Mouse (Mus musculus) ovary, postnatal 14 days (tissue): ENCODE measurements around the gene Echdc2.

ENCODE experiments used
- DNase-seq: peaks from one replicate; pipeline ENCODE4 v3.0.0; 2022; ENCODE audit warnings: low spot score

Gene Echdc2

GRCm38 (mm10) chr4:108199236-108199635 lies 34.0 kb downstream of the Echdc2 start:
- no peak for DNase-seq

DNA sequence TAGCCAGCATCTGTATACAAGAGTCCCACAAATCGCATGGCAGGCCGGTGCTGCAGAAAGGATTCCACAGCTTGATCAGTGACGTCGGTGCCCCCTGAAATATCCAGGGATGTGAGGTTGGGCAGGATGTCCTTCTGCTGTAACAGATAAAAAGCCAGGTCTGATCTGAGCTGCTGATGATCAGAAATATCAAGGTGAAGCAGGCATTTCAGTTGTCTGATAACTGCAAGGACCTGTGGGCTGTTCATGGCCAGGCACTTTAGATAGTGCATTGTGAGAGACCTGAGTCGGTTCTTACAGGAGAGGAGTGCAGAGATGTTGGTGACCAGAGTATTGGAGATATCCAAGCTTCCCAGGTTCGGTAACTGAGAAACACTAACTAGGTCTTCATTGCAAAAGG lies 39.4 kb downstream of the Echdc2 start:
- no peak for DNase-seq

- DNase-seq = no peak
Observed at GRCm38 (mm10) chr4:108213023-108213422, 47.8 kb downstream of the Echdc2 start.

- no peak for DNase-seq
Observed at GRCm38 (mm10) chr4:108217332-108218179, 52.3 kb downstream of the Echdc2 start, which contains the start of gene Zyg11a. Zyg11a (minus strand) TSS chr4:108218048.

GRCm38 (mm10) chr4:108219019-108219418 lies 53.8 kb downstream of the Echdc2 start:
- no peak for DNase-seq

DNA sequence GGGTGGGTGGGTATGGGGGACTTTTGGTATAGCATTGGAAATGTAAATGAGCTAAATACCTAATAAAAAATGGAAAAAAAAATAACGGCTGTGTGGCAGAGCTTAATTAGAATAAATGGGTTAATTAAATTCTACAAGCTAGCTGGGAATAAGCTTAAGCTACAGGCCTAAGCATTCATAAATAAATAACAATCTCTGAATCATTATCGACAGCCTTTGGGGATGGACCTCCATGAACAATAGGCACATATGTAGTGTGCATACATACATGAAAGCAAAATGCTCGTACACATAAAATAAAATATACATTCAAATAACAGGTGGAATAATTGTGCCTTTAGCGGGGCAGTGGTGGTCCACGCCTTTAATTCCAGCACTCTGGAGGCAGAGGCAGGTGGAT lies 57.3 kb downstream of the Echdc2 start:
- no peak for DNase-seq

DNA sequence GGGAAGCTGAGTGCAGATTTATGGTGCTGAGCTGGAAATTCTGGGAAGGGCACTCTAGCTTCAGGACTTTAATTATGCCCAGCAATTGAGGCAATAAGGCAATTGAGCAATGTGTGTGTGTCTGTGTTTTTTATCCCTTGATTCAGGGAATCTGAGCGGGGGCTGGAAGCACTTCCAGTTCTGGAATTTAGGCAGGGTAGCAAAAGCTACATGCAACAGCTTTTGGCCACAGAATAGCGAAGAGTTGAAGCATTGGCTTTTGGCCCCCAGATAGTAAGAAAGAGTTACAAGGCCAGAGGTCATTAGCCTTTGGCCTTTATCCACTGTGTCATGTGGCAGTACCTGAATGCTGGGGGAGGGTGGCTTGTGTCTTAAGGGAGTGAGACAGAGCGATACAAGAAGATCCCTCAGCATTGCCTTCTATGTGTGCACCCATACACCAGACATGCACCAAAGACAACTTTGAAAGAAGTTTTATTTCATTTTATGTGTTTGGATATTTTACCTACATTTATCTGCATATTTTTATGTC lies 60.2 kb downstream of the Echdc2 start:
- no peak for DNase-seq
